Mouse (Mus musculus): Measurements from ENCODE around the gene Cald1.

DNA sequence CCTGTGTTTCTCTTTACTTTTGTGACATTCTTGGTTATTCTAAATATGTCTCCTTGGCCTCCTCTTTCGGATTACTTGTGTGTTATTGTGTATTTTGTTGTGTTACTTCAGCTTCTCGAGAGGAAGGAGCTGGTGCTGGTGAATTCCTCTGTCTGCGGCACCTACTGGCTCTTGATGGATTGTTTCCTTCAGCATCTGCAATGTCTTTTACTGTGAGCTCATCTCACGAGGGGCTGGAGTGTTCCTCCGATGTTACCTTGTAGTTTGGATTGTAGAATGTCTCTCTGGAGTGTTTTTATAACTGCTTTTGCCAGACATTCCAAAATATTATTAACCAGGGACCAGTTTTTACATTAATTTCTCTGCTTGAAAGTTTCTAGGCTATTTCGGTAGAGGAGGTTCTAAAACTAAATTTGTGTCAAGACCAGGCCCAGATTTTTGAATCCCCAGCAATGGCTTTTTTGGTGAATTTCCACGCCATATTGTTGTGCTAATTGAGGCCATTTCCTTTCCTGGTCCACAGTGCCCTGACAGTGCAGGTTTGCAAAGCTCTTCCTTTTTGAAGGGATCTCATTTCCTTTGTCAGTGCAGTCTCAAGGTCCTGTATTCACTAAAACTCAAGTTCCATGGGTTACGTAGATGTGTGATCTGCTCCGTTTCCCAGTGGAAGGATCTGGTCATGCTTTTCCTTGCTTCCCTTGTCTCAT lies 43.9 kb upstream of the Cald1 start:
- TF ChIP-seq CTCF (IDR thresholded peaks at IDR 0.05; ENCODE audit: control insufficient read depth, insufficient read depth, low read length): no peak
- no peak for TF ChIP-seq POLR2A (IDR thresholded peaks at IDR 0.05; ENCODE audit: borderline replicate concordance, control insufficient read depth, low read depth, low read length)
